23 mouse cellular contexts compared by ENCODE assay signal in genomic region chr19:25249230-25249629, GRCm38 (mm10). TPM values are rescaled to one million over a fixed set of nuclear protein-coding genes. Genes with fewer than 3 reads are reported as not detected.
DNase-seq lines count a peak whose midpoint lies in the region; ATAC-seq lines count a peak whose summit lies in the region.
"Had no signal": no experiment of that assay in that cellular context is flagged by ENCODE, and none has a peak within 500 bp of the region (broad histone marks: within the 10 kb centered on the region; RNA-seq: fewer than 3 reads in every experiment).

No protein-coding gene starts in this region.

- no peaks in the 10 kb centered on the region for H3K36me3 ChIP-seq in kidney, embryonic 15.5 days
- H3K36me3 ChIP-seq in kidney, embryonic 14.5 days (ENCODE audit: control insufficient read depth, insufficient read depth, low read length) = no peaks in the 10 kb centered on the region
- no peaks in the 10 kb centered on the region for H3K36me3 ChIP-seq in intestine, embryonic 16.5 days (ENCODE audit: control insufficient read depth, insufficient read depth, low read length)
- no peaks in the 10 kb centered on the region for H3K36me3 ChIP-seq in neural tube, embryonic 15.5 days
- H3K36me3 ChIP-seq: embryonic facial prominence, embryonic 15.5 days; forebrain, embryonic 10.5 days; heart, embryonic 10.5 days had no signal

- WGBS in kidney, embryonic 15.5 days = 24% methylated on average over 13 of the region's 13 CpGs
- 20% methylated on average over 13 of the region's 13 CpGs for WGBS in kidney, embryonic 14.5 days
- 40% methylated on average over 13 of the region's 13 CpGs for WGBS in intestine, embryonic 16.5 days
- 13% methylated on average over 13 of the region's 13 CpGs for WGBS in neural tube, embryonic 15.5 days

- DNase-seq in kidney, postnatal 10 days = peak; percentile 18
- DNase-seq in left cerebral cortex, postnatal 25 days (ENCODE audit: low spot score in 2 of 2) = no peak
- no peak for DNase-seq in right cerebral cortex, postnatal 10 days (ENCODE audit: low spot score in 2 of 2)
- DNase-seq: adrenal gland, adult 2 months; cerebellum, postnatal 10 days; embryo, embryonic 11 days; layer of hippocampus, adult 9-11 months; lung, embryonic 14.5 days; lung, postnatal 4 days; right cerebral cortex, adult 18-20 months; spleen, adult 18-20 months; thymus, adult 2 months had no signal

- intact Hi-C loops in left cerebral cortex, postnatal 25 days (cut with DNase I) = no loop called here

- H3K27ac ChIP-seq in kidney, embryonic 15.5 days = no peak overlapping the region
- no peak overlapping the region for H3K27ac ChIP-seq in kidney, embryonic 14.5 days (ENCODE audit: low read depth, low read length)
- H3K27ac ChIP-seq in intestine, embryonic 16.5 days (ENCODE audit: low read length) = no peak overlapping the region
- 0 out of 2 replicates have a peak overlapping the region, but pooled peaks have one; percentile 23 for H3K27ac ChIP-seq in neural tube, embryonic 15.5 days (replicated peaks)
- H3K27ac ChIP-seq: embryonic facial prominence, embryonic 15.5 days; forebrain, embryonic 10.5 days; heart, embryonic 10.5 days; midbrain, embryonic 10.5 days had no signal

- no peak for ATAC-seq in kidney, embryonic 15.5 days (replicated peaks; ENCODE audit: low FRiP score)
- no peak for ATAC-seq in kidney, embryonic 14.5 days (ENCODE audit: low FRiP score, low TSS enrichment)
- 0 out of 2 replicates have a peak, but pooled peaks have one; percentile 41 for ATAC-seq in intestine, embryonic 16.5 days
- ATAC-seq in neural tube, embryonic 15.5 days (ENCODE audit: low FRiP score) = no peak
- ATAC-seq: inflammation-experienced regulatory T-cells, adult 6 months had no signal

- H3K9ac ChIP-seq in kidney, embryonic 15.5 days = no peak overlapping the region
- no peak overlapping the region for H3K9ac ChIP-seq in kidney, embryonic 14.5 days (ENCODE audit: low read depth, low read length)
- H3K9ac ChIP-seq in intestine, embryonic 16.5 days (ENCODE audit: low read depth, low read length) = no peak overlapping the region
- no peak overlapping the region for H3K9ac ChIP-seq in neural tube, embryonic 15.5 days (replicated peaks)
- H3K9ac ChIP-seq: embryonic facial prominence, embryonic 15.5 days; lung, embryonic 14.5 days had no signal

- no peaks in the 10 kb centered on the region for H3K27me3 ChIP-seq in kidney, embryonic 15.5 days
- H3K27me3 ChIP-seq in kidney, embryonic 14.5 days (ENCODE audit: control insufficient read depth, insufficient read depth, low read length) = no peaks in the 10 kb centered on the region
- no peaks in the 10 kb centered on the region for H3K27me3 ChIP-seq in intestine, embryonic 16.5 days (replicated peaks; ENCODE audit: control insufficient read depth, insufficient read depth, low read length)
- H3K27me3 ChIP-seq in neural tube, embryonic 15.5 days (replicated peaks) = no peaks in the 10 kb centered on the region
- H3K27me3 ChIP-seq: embryonic facial prominence, embryonic 15.5 days had no signal

- 0 out of 2 replicates have a peak overlapping the region, but pooled peaks have one; percentile 19 for H3K4me2 ChIP-seq in kidney, embryonic 15.5 days
- no peak overlapping the region for H3K4me2 ChIP-seq in kidney, embryonic 14.5 days (replicated peaks; ENCODE audit: low read depth, low read length)
- H3K4me2 ChIP-seq in intestine, embryonic 16.5 days (ENCODE audit: low read depth, low read length) = peak overlapping the region; percentile 33; the same call in 1 of the 2 replicates
- peak overlapping the region; percentile 47 for H3K4me2 ChIP-seq in neural tube, embryonic 15.5 days
- H3K4me2 ChIP-seq: embryonic facial prominence, embryonic 15.5 days; liver, embryonic 11.5 days; lung, embryonic 14.5 days had no signal

- no peaks in the 10 kb centered on the region for H3K9me3 ChIP-seq in kidney, embryonic 15.5 days (replicated peaks)
- H3K9me3 ChIP-seq in kidney, embryonic 14.5 days (ENCODE audit: control insufficient read depth, low read length) = no peaks in the 10 kb centered on the region
- H3K9me3 ChIP-seq in intestine, embryonic 16.5 days (ENCODE audit: control insufficient read depth, low read length) = no peaks in the 10 kb centered on the region
- no peaks in the 10 kb centered on the region for H3K9me3 ChIP-seq in neural tube, embryonic 15.5 days (replicated peaks)
- H3K9me3 ChIP-seq: embryonic facial prominence, embryonic 15.5 days; forebrain, embryonic 10.5 days; heart, embryonic 10.5 days; midbrain, embryonic 10.5 days had no signal

- H3K4me3 ChIP-seq in kidney, embryonic 15.5 days (replicated peaks) = no peak overlapping the region
- H3K4me3 ChIP-seq in kidney, embryonic 14.5 days (ENCODE audit: low read length) = no peak overlapping the region
- no peak overlapping the region for H3K4me3 ChIP-seq in intestine, embryonic 16.5 days (ENCODE audit: low read length)
- H3K4me3 ChIP-seq in neural tube, embryonic 15.5 days (replicated peaks) = no peak overlapping the region
- H3K4me3 ChIP-seq: embryonic facial prominence, embryonic 15.5 days; forebrain, embryonic 10.5 days; heart, embryonic 10.5 days; midbrain, embryonic 10.5 days; myocyte had no signal

- peaks cover 7% of the 10 kb centered on the region for H3K4me1 ChIP-seq in kidney, embryonic 15.5 days
- no peaks in the 10 kb centered on the region for H3K4me1 ChIP-seq in kidney, embryonic 14.5 days (ENCODE audit: control insufficient read depth, insufficient read depth, low read length)
- H3K4me1 ChIP-seq in intestine, embryonic 16.5 days (ENCODE audit: control insufficient read depth, insufficient read depth, low read length) = peaks cover 17% of the 10 kb centered on the region
- H3K4me1 ChIP-seq in neural tube, embryonic 15.5 days = peaks cover 11% of the 10 kb centered on the region

RNA-seq across cellular contexts. Expression of gene Kank1, which starts 12.5 kb away (rescaled TPM):
- 26.2 and 26.5 TPM in 2 replicates for polyA plus RNA-seq in kidney, embryonic 15.5 days (2015; fragmentation: Nextera tagmentation; extraction: Ambion mirVana)
- 14.5 and 23.0 TPM in 2 replicates for polyA plus RNA-seq in kidney, embryonic 14.5 days (2014; fragmentation: Nextera tagmentation; extraction: Ambion mirVana)
- 15.5 and 16.1 TPM in 2 replicates for polyA plus RNA-seq in intestine, embryonic 16.5 days (2015; fragmentation: Nextera tagmentation; extraction: Ambion mirVana)
- polyA plus RNA-seq in neural tube, embryonic 15.5 days (2015; fragmentation: Nextera tagmentation; extraction: Ambion mirVana) = 12.6 and 14.7 TPM in 2 replicates
- 10 to 100 TPM; 18.7 to 18.9 TPM for total RNA-seq in left cerebral cortex, postnatal 25 days (2021)
- polyA plus RNA-seq: inflammation-experienced regulatory T-cells, adult 6 months had no signal
